Mouse (Mus musculus) myocyte (in vitro differentiated cells): Measurements from ENCODE around the gene Lpcat1.

Source experiments
- MYOD1 ChIP-seq, 3 experiments: IDR thresholded peaks; one replicate each; pipeline ENCODE4 v1.6.1; 2011; ENCODE audit warnings: control low read depth in 2 of 3, low read depth in 2 of 3, mild to moderate bottlenecking in 2 of 3, moderate library complexity in 1 of 3; ENCODE audit not compliant: insufficient read length in 2 of 3, control insufficient read depth in 1 of 3
- POLR2A ChIP-seq: IDR thresholded peaks from one replicate; pipeline ENCODE4 v1.6.1; 2011; ENCODE audit warnings: low read depth, mild to moderate bottlenecking, control low read depth, moderate library complexity; ENCODE audit not compliant: insufficient read length
- POLR2AphosphoS2 ChIP-seq: IDR thresholded peaks from one replicate; pipeline ENCODE4 v1.6.1; 2011; ENCODE audit warnings: low read depth, control low read depth; ENCODE audit not compliant: insufficient read length

DNA sequence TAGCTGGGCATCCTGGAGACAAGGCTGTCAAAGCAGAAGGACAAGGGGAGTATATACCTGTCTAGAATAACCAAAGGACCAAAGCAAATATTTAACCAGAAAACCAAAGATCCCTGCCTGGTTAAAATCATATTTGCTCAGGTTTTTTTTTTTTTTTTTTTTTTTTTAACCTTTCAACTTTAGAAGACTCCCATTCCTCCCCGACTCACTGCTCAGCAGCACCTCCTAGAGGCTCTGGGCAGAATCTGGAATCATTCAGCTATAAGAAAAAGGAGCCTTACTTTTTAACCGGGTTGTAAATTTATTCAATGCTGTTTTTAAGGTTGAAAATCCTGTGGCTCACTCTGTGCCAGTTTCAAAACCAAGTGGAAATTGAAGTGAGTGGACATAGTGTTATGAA lies 35.7 kb downstream of the Lpcat1 start:
- no peak for TF ChIP-seq MYOD1 (IDR thresholded peaks at IDR 0.05; ENCODE audit: control insufficient read depth in 1 of 3, insufficient read length in 2 of 3, low read depth in 2 of 3)
- no peak for TF ChIP-seq POLR2A
- no peak for TF ChIP-seq POLR2AphosphoS2
